Mouse (Mus musculus): ENCODE results near the gene Serpina12. TPM values are rescaled to one million over a fixed set of nuclear protein-coding genes. Genes with fewer than 3 reads are reported as not detected.

Gene Serpina12
- polyA plus RNA-seq, 1 experiment from 2014 or later, result not detected

DNA sequence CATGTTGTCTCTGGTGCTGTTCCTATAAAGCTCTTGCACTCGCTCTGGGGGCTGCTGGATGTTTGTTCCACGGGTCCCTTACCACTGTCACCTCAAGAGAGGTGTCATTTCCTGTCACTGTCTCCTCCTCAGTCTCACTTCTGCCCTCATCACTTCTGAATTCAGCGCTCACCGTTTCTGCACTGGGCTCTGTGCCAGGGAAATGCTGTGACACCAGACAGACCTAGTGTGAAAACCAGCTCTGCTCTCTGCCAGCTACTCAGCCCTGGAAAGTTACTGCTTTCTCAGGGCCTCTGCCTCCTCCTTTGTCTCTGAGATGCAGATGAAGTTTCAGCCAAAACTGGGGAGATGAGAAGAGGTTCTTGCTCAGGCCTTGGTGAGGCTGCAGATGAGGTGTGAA is 12.8 kb upstream of the Serpina12 start:
- Histone ChIP-seq H3K36me3 (no peaks in the 10 kb centered on the region), H3K4me1 (replicated peaks) (no peaks in the 10 kb centered on the region), H3K27ac (replicated peaks) (no peak overlapping the region), H3K4me3 (no peak overlapping the region), H3K9ac (no peak overlapping the region), H3K9me3 (no peaks in the 10 kb centered on the region), H3K27me3 (no peaks in the 10 kb centered on the region), H3K4me2 (no peak overlapping the region)
- no peak for ATAC-seq (ENCODE audit: low read depth)
- 50% methylated on average over 4 of the region's 4 CpGs for WGBS

GRCm38 (mm10) chr12:104055755-104056154 is 11.5 kb upstream of the Serpina12 start:
- Histone ChIP-seq H3K4me1 (replicated peaks) (no peaks in the 10 kb centered on the region), H3K4me2 (no peak overlapping the region), H3K27ac (replicated peaks) (no peak overlapping the region), H3K27me3 (no peaks in the 10 kb centered on the region), H3K4me3 (no peak overlapping the region), H3K9ac (no peak overlapping the region), H3K9me3 (no peaks in the 10 kb centered on the region), H3K36me3 (no peaks in the 10 kb centered on the region)
- 83% methylated on average over 8 of the region's 8 CpGs for WGBS
- ATAC-seq (ENCODE audit: low read depth), result no peak

DNA sequence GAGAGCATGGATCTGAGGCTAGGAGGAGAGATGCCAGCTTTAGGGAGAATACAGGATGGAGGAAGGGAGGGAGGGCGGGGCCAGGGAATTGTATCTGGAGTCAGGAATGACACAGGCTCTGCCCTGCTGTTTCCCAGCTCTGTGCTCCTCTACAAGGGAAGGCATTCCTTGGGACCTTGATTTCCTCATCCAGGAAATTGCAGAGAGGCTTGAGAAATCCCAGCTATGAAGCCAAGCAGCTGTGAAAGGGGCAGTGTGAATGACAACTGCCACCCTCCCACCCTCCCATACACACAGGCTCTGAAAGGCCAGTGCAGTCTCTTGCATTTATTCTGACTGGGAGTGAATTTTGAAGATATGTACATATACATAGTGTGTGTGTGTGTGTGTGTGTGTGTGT is 9.8 kb upstream of the Serpina12 start:
- WGBS, result 50% methylated on average over 1 of the region's 1 CpGs
- Histone ChIP-seq H3K27ac (replicated peaks) (no peak overlapping the region), H3K27me3 (no peaks in the 10 kb centered on the region), H3K4me2 (no peak overlapping the region), H3K36me3 (no peaks in the 10 kb centered on the region), H3K4me1 (replicated peaks) (no peaks in the 10 kb centered on the region), H3K4me3 (no peak overlapping the region), H3K9me3 (no peaks in the 10 kb centered on the region), H3K9ac (no peak overlapping the region)
- no peak for ATAC-seq (ENCODE audit: low read depth)

DNA sequence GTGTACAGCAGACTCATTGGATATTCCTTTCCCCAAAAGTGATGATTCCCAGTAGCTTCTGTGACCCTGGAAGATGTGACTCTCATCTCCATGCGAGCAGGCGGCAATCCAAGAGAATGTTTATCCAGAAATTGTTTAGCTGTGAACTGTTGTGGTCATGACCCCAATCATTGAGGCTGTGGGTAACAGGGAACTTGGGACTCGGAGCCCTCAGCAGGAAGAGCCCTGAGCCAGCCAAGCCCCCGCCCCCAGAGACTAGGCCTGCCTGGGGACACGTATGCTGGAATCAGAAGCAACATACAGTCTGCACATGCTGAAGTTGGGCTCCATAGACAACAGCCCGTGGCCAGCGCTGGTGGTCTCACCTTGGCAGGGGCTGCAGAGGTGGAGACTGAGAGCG is 1.5 kb upstream of the Serpina12 start:
- Histone ChIP-seq H3K4me3 (no peak overlapping the region), H3K9ac (no peak overlapping the region), H3K36me3 (no peaks in the 10 kb centered on the region), H3K4me2 (no peak overlapping the region), H3K4me1 (replicated peaks) (no peaks in the 10 kb centered on the region), H3K27me3 (no peaks in the 10 kb centered on the region), H3K27ac (replicated peaks) (no peak overlapping the region), H3K9me3 (no peaks in the 10 kb centered on the region)
- ATAC-seq (ENCODE audit: low read depth), result no peak
- WGBS, result 89% methylated on average over 8 of the region's 8 CpGs

- no peaks in the 10 kb centered on the region for H3K27me3 ChIP-seq
These were observed 1.5 kb downstream of the Serpina12 start for GRCm38 (mm10) chr12:104042753-104043152.

DNA sequence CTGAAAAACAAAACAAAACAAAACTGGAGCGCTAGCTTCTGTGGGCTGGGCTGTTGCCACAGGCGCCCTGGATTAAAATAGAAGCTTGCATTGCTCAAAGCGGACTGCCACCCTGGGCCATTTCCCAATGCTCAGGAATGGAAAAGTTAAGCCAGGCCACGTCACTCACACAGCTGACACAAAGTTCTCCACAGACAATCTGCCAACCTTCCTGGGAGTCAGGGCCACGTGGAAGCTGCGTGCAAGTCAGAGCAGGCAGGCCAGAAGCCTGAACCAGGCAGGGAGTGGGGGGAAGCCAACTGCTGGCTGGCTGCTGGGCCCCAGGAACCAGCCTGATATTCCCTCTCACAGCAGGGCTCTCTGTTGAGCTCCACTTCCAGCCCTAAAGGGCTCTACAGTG is 2.8 kb downstream of the Serpina12 start:
- no peaks in the 10 kb centered on the region for H3K27me3 ChIP-seq
- WGBS, result 71% methylated on average over 6 of the region's 6 CpGs
- no peak overlapping the region for H3K9ac ChIP-seq
- H3K9me3 ChIP-seq, result no peaks in the 10 kb centered on the region
- H3K27ac ChIP-seq (replicated peaks), result no peak overlapping the region
- H3K4me2 ChIP-seq, result no peak overlapping the region
- H3K36me3 ChIP-seq, result no peaks in the 10 kb centered on the region
- H3K4me1 ChIP-seq (replicated peaks), result no peaks in the 10 kb centered on the region
- H3K4me3 ChIP-seq, result no peak overlapping the region
- ATAC-seq (ENCODE audit: low read depth), result no peak

More at GRCm38 (mm10) chr12:104042753-104043152, 1.5 kb downstream of the Serpina12 start:
- ATAC-seq (ENCODE audit: low read depth), result no peak
- Histone ChIP-seq H3K9ac (no peak overlapping the region), H3K4me1 (replicated peaks) (no peaks in the 10 kb centered on the region), H3K4me3 (no peak overlapping the region), H3K27ac (replicated peaks) (no peak overlapping the region), H3K36me3 (no peaks in the 10 kb centered on the region), H3K9me3 (no peaks in the 10 kb centered on the region), H3K4me2 (no peak overlapping the region)
- WGBS, result 93% methylated on average over 2 of the region's 2 CpGs

GRCm38 (mm10) chr12:104038181-104038580 is 6.1 kb downstream of the Serpina12 start:
- ATAC-seq (ENCODE audit: low read depth), result no peak
- Histone ChIP-seq H3K27ac (replicated peaks) (no peak overlapping the region), H3K27me3 (no peaks in the 10 kb centered on the region), H3K4me1 (replicated peaks) (no peaks in the 10 kb centered on the region), H3K36me3 (no peaks in the 10 kb centered on the region), H3K4me3 (no peak overlapping the region), H3K9ac (no peak overlapping the region), H3K9me3 (no peaks in the 10 kb centered on the region), H3K4me2 (no peak overlapping the region)
- 91% methylated on average over 7 of the region's 7 CpGs for WGBS

- H3K4me1 ChIP-seq (replicated peaks), result no peaks in the 10 kb centered on the region
- no peaks in the 10 kb centered on the region for H3K27me3 ChIP-seq
- H3K9me3 ChIP-seq, result no peaks in the 10 kb centered on the region; the same call in 1 of the 2 replicates
- no peak overlapping the region for H3K27ac ChIP-seq (replicated peaks)
- H3K36me3 ChIP-seq, result no peaks in the 10 kb centered on the region
- no peak overlapping the region for H3K9ac ChIP-seq
- no peak overlapping the region for H3K4me2 ChIP-seq
- no peak overlapping the region for H3K4me3 ChIP-seq
- ATAC-seq (ENCODE audit: low read depth), result no peak
- WGBS, result 100% methylated on average over 1 of the region's 1 CpGs
These were observed 10.5 kb downstream of the Serpina12 start for GRCm38 (mm10) chr12:104033752-104034151.

GRCm38 (mm10) chr12:104029986-104030385 is 14.3 kb downstream of the Serpina12 start:
- H3K9ac ChIP-seq, result no peak overlapping the region
- no peaks in the 10 kb centered on the region for H3K27me3 ChIP-seq
- H3K4me2 ChIP-seq, result no peak overlapping the region
- WGBS, result 50% methylated on average over 8 of the region's 8 CpGs
- H3K36me3 ChIP-seq, result no peaks in the 10 kb centered on the region
- no peak for ATAC-seq (ENCODE audit: low read depth)
- H3K4me3 ChIP-seq, result no peak overlapping the region
- no peaks in the 10 kb centered on the region; the same call in 1 of the 2 replicates for H3K9me3 ChIP-seq
- no peak overlapping the region for H3K27ac ChIP-seq (replicated peaks)
- no peaks in the 10 kb centered on the region for H3K4me1 ChIP-seq (replicated peaks)

DNA sequence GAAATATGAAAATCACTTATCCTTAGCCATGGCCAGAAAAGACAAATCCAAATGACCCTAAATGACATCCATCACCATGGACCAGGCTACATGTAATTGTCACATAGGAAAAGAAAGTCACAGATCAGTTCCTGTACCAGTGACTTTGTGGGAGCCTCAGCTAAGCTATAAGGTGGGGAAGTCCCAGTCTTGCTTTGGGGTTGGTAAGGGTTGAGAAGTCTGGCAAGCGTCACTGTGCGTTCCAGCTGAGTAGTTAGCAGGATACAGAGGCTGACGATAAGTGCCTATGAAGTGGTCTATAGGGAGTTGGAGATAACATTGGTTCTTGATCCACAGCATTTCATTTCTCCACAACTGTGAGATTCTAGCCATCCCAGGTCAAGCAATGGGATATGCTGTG is 29.0 kb downstream of the Serpina12 start:
- no peaks in the 10 kb centered on the region for H3K4me1 ChIP-seq (replicated peaks)
- H3K9ac ChIP-seq, result no peak overlapping the region
- WGBS, result 83% methylated on average over 3 of the region's 3 CpGs
- no peak for ATAC-seq (ENCODE audit: low read depth)
- no peaks in the 10 kb centered on the region for H3K27me3 ChIP-seq
- no peak overlapping the region for H3K4me3 ChIP-seq
- no peaks in the 10 kb centered on the region for H3K36me3 ChIP-seq
- H3K27ac ChIP-seq (replicated peaks), result no peak overlapping the region
- no peak overlapping the region for H3K4me2 ChIP-seq
- H3K9me3 ChIP-seq, result no peaks in the 10 kb centered on the region

GRCm38 (mm10) chr12:104013620-104014019 is 30.6 kb downstream of the Serpina12 start, which contains the start of gene Serpina9:
Gene Serpina9, minus strand, starts transcription at chr12:104013755.
- 89% methylated on average over 6 of the region's 6 CpGs for WGBS
- no peak for ATAC-seq (ENCODE audit: low read depth)
- Histone ChIP-seq H3K4me3 (no peak within 1 kb of the TSS), H3K27me3 (no peaks in the 10 kb centered on the region), H3K36me3 (no peaks in the 10 kb centered on the region), H3K27ac (replicated peaks) (no peak within 1 kb of the TSS), H3K9me3 (no peaks in the 10 kb centered on the region), H3K9ac (no peak within 1 kb of the TSS), H3K4me2 (no peak within 1 kb of the TSS), H3K4me1 (replicated peaks) (no peaks in the 10 kb centered on the region)

DNA sequence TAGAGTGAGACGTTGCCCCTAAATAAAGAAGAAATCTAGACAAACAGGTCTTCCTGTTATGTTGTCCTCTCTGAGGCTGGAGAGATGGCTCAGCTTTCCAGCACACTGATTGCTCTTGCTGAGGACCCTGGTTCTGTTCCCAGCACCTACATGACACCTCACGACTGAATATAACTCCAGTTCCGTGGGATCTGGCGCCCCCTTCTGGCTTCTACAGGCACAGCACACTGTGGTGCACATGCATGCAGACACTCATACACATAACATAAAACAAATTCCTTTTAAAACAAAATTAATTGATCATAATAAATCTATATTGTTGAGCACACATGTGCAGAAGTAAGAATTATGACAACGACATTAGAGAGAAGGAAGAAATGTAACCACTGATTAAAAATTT is 39.6 kb downstream of the Serpina12 start:
- no peak overlapping the region for H3K4me3 ChIP-seq
- H3K4me1 ChIP-seq (replicated peaks), result 0 out of 2 replicates have a peak, but pooled peaks cover under 1% of the 10 kb centered on the region
- no peaks in the 10 kb centered on the region for H3K36me3 ChIP-seq
- no peak for ATAC-seq (ENCODE audit: low read depth)
- no peak overlapping the region for H3K27ac ChIP-seq (replicated peaks)
- 83% methylated on average over 5 of the region's 5 CpGs for WGBS
- H3K4me2 ChIP-seq, result no peak overlapping the region
- no peaks in the 10 kb centered on the region for H3K27me3 ChIP-seq
- H3K9me3 ChIP-seq, result no peaks in the 10 kb centered on the region
- no peak overlapping the region for H3K9ac ChIP-seq

GRCm38 (mm10) chr12:104003238-104003612 is 41.0 kb downstream of the Serpina12 start:
- no peak overlapping the region for H3K9ac ChIP-seq

More at GRCm38 (mm10) chr12:104003238-104003612, 41.0 kb downstream of the Serpina12 start:
- Histone ChIP-seq H3K4me3 (no peak overlapping the region), H3K27me3 (no peaks in the 10 kb centered on the region), H3K4me1 (replicated peaks) (0 out of 2 replicates have a peak, but pooled peaks cover 6% of the 10 kb centered on the region), H3K4me2 (no peak overlapping the region), H3K36me3 (no peaks in the 10 kb centered on the region), H3K27ac (replicated peaks) (no peak overlapping the region), H3K9me3 (no peaks in the 10 kb centered on the region)
- 70% methylated on average over 4 of the region's 4 CpGs for WGBS
- ATAC-seq (ENCODE audit: low read depth), result no peak

All from neural tube, embryonic 13.5 days (tissue).